Mouse (Mus musculus) embryonic facial prominence, embryonic 10.5 days (tissue): ENCODE measurements around the gene Dnmt3b. TPM values are rescaled to one million over a fixed set of nuclear protein-coding genes. Genes with fewer than 3 reads are reported as not detected.
"Not testable (repeated sequence)": the region's sequence is repeated elsewhere in the genome, so short reads cannot be mapped to it uniquely, and the experiment has no call there.

ENCODE experiments used
- DNase-seq: peaks from one replicate; pipeline ENCODE4 v3.0.0-alpha.2; 2017; ENCODE audit warnings: low spot score
- H3K27ac ChIP-seq: fragments of 300-500 bp; sonication (generic); replicated peaks from 2 replicates; pipeline ENCODE4 v1.5.1; 2016; ENCODE audit warnings: mild to moderate bottlenecking
- H3K27me3 ChIP-seq: fragments of 300-500 bp; sonication (generic); replicated peaks from 2 replicates; pipeline ENCODE4 v1.6.1; 2016; ENCODE audit warnings: low read depth, mild to moderate bottlenecking; ENCODE audit not compliant: poor library complexity, severe bottlenecking
- H3K36me3 ChIP-seq: fragments of 300-500 bp; sonication (generic); replicated peaks from 2 replicates; pipeline ENCODE4 v1.6.1; 2016; ENCODE audit warnings: mild to moderate bottlenecking, moderate library complexity
- H3K4me1 ChIP-seq: fragments of 300-500 bp; sonication (generic); 2 replicates; pipeline ENCODE4 v1.6.1; 2016
- H3K4me3 ChIP-seq: fragments of 300-500 bp; sonication (generic); 2 replicates; pipeline ENCODE4 v1.5.1; 2016; ENCODE audit warnings: mild to moderate bottlenecking, moderate library complexity
- H3K9me3 ChIP-seq: fragments of 300-500 bp; sonication (generic); 2 replicates; pipeline ENCODE4 v1.6.1; 2016; ENCODE audit warnings: mild to moderate bottlenecking
- WGBS: fragments of 180-500 bp; shearing (Covaris S2); methylation state at CpG from one replicate; pipeline ENCODE4 v1.1.7; 2016; 5-methylcytosine and 5-hydroxymethylcytosine counted together
- polyA plus RNA-seq: library from polyadenylated mRNA; unstranded; fragments of >200 nt; fragmentation: Nextera tagmentation; extraction: Ambion mirVana; gene quantifications from 2 replicates; pipeline ENCODE4 v1.2.1, GENCODE M21; 2016

Gene Dnmt3b
- polyA plus RNA-seq, 1 experiment from 2014 or later, result 26.5 TPM

- WGBS, result 89% methylated on average over 7 of the region's 7 CpGs
- H3K27me3 ChIP-seq, H3K4me3 ChIP-seq, H3K4me1 ChIP-seq, DNase-seq, H3K9me3 ChIP-seq, H3K36me3 ChIP-seq, H3K27ac ChIP-seq: not testable (repeated sequence)
These were observed 44.2 kb downstream of the Dnmt3b start for GRCm38 (mm10) chr2:153693413-153693812.

- WGBS, result 64% methylated on average over 19 of the region's 19 CpGs
- DNase-seq, result peak; percentile 52
- no peak overlapping the region for H3K4me3 ChIP-seq
These were observed 45.3 kb downstream of the Dnmt3b start for GRCm38 (mm10) chr2:153694462-153695085.

GRCm38 (mm10) chr2:153696352-153696751, 47.1 kb downstream of the Dnmt3b start, which contains the start of gene Dnmt3c:
Gene Dnmt3c, plus strand, starts transcription at chr2:153696652.
- no peak for DNase-seq
- Histone ChIP-seq H3K4me3 (no peak within 1 kb of the TSS), H3K36me3 (no peaks in the 10 kb centered on the region), H3K9me3 (no peaks in the 10 kb centered on the region), H3K27ac (no peak within 1 kb of the TSS), H3K4me1 (no peaks in the 10 kb centered on the region), H3K27me3 (no peaks in the 10 kb centered on the region)

More at GRCm38 (mm10) chr2:153694462-153695085, 45.3 kb downstream of the Dnmt3b start:
- H3K27ac ChIP-seq, result no peak overlapping the region
- H3K36me3 ChIP-seq, result no peaks in the 10 kb centered on the region
- no peaks in the 10 kb centered on the region for H3K27me3 ChIP-seq
- H3K9me3 ChIP-seq, result no peaks in the 10 kb centered on the region
- no peaks in the 10 kb centered on the region for H3K4me1 ChIP-seq

GRCm38 (mm10) chr2:153703389-153703788, 54.1 kb downstream of the Dnmt3b start:
- Histone ChIP-seq H3K9me3 (no peaks in the 10 kb centered on the region), H3K4me3 (no peak overlapping the region), H3K27ac (no peak overlapping the region), H3K27me3 (no peaks in the 10 kb centered on the region), H3K4me1 (peaks cover 9% of the 10 kb centered on the region), H3K36me3 (no peaks in the 10 kb centered on the region)
- peak; percentile 11 for DNase-seq
- 37% methylated on average over 6 of the region's 6 CpGs for WGBS

GRCm38 (mm10) chr2:153710701-153711330, 61.6 kb downstream of the Dnmt3b start:
- Histone ChIP-seq H3K36me3 (no peaks in the 10 kb centered on the region), H3K27me3 (no peaks in the 10 kb centered on the region), H3K27ac (no peak overlapping the region), H3K4me3 (no peak overlapping the region), H3K4me1 (peaks cover 10% of the 10 kb centered on the region), H3K9me3 (no peaks in the 10 kb centered on the region)
- DNase-seq, result peak; percentile 44
- 50% methylated on average over 8 of the region's 8 CpGs for WGBS

GRCm38 (mm10) chr2:153712646-153713091, 63.4 kb downstream of the Dnmt3b start:
- no peaks in the 10 kb centered on the region for H3K36me3 ChIP-seq
- H3K27ac ChIP-seq, result peak overlapping the region; percentile 54; the same call in 1 of the 2 replicates
- H3K4me3 ChIP-seq, result no peak overlapping the region
- H3K4me1 ChIP-seq, result peaks cover 10% of the 10 kb centered on the region
- no peaks in the 10 kb centered on the region for H3K27me3 ChIP-seq
- WGBS, result 22% methylated on average over 3 of the region's 3 CpGs
- DNase-seq, result no peak
- no peaks in the 10 kb centered on the region for H3K9me3 ChIP-seq

- Histone ChIP-seq H3K4me1 (peaks cover 10% of the 10 kb centered on the region), H3K27ac (peak overlapping the region; percentile 54; the same call in 1 of the 2 replicates), H3K4me3 (no peak overlapping the region), H3K9me3 (no peaks in the 10 kb centered on the region), H3K27me3 (no peaks in the 10 kb centered on the region), H3K36me3 (no peaks in the 10 kb centered on the region)
- WGBS, result 46% methylated on average over 4 of the region's 4 CpGs
- DNase-seq, result peak; percentile 13
These were observed 64.0 kb downstream of the Dnmt3b start for GRCm38 (mm10) chr2:153713227-153713626.

GRCm38 (mm10) chr2:153717861-153718260, 68.6 kb downstream of the Dnmt3b start:
- H3K9me3 ChIP-seq, H3K4me1 ChIP-seq, DNase-seq, H3K4me3 ChIP-seq, H3K27me3 ChIP-seq, H3K36me3 ChIP-seq, H3K27ac ChIP-seq: not testable (repeated sequence)
- WGBS, result 77% methylated on average over 3 of the region's 3 CpGs

- 72% methylated on average over 1 of the region's 1 CpGs for WGBS
- H3K4me3 ChIP-seq, result no peak overlapping the region
These were observed 73.8 kb downstream of the Dnmt3b start for GRCm38 (mm10) chr2:153723098-153723497.

GRCm38 (mm10) chr2:153724424-153724823, 75.2 kb downstream of the Dnmt3b start:
- DNase-seq, result no peak
- Histone ChIP-seq H3K4me1 (no peaks in the 10 kb centered on the region), H3K27me3 (no peaks in the 10 kb centered on the region), H3K36me3 (no peaks in the 10 kb centered on the region), H3K9me3 (no peaks in the 10 kb centered on the region), H3K27ac (no peak overlapping the region), H3K4me3 (no peak overlapping the region)
- WGBS, result 87% methylated on average over 2 of the region's 2 CpGs

More at GRCm38 (mm10) chr2:153723098-153723497, 73.8 kb downstream of the Dnmt3b start:
- no peaks in the 10 kb centered on the region for H3K27me3 ChIP-seq
- DNase-seq, result no peak
- no peaks in the 10 kb centered on the region for H3K9me3 ChIP-seq
- H3K4me1 ChIP-seq, result no peaks in the 10 kb centered on the region
- no peak overlapping the region for H3K27ac ChIP-seq
- H3K36me3 ChIP-seq, result no peaks in the 10 kb centered on the region

- H3K27me3 ChIP-seq, result no peaks in the 10 kb centered on the region
- no peak for DNase-seq
- H3K4me3 ChIP-seq, result no peak overlapping the region
- 74% methylated on average over 2 of the region's 2 CpGs for WGBS
- H3K36me3 ChIP-seq, result no peaks in the 10 kb centered on the region
- no peak overlapping the region for H3K27ac ChIP-seq
- H3K4me1 ChIP-seq, result no peaks in the 10 kb centered on the region
- H3K9me3 ChIP-seq, result no peaks in the 10 kb centered on the region
These were observed 75.6 kb downstream of the Dnmt3b start for GRCm38 (mm10) chr2:153724871-153725270.

GRCm38 (mm10) chr2:153725291-153725690, 76.0 kb downstream of the Dnmt3b start:
- WGBS, result 88% methylated on average over 4 of the region's 4 CpGs
- no peak for DNase-seq
- Histone ChIP-seq H3K4me1 (no peaks in the 10 kb centered on the region), H3K27ac (no peak overlapping the region), H3K4me3 (no peak overlapping the region), H3K9me3 (no peaks in the 10 kb centered on the region), H3K36me3 (no peaks in the 10 kb centered on the region), H3K27me3 (no peaks in the 10 kb centered on the region)

GRCm38 (mm10) chr2:153734033-153734432, 84.8 kb downstream of the Dnmt3b start:
- Histone ChIP-seq H3K9me3 (no peaks in the 10 kb centered on the region), H3K4me1 (no peaks in the 10 kb centered on the region), H3K27ac (no peak overlapping the region), H3K36me3 (no peaks in the 10 kb centered on the region), H3K27me3 (no peaks in the 10 kb centered on the region), H3K4me3 (no peak overlapping the region)
- no peak for DNase-seq
- WGBS, result 85% methylated on average over 4 of the region's 4 CpGs
